Mouse (Mus musculus) cerebellum, adult 2 months (tissue): ENCODE data around the gene Spred2.

Experiments used
- CTCF ChIP-seq: fragments of 200-500 bp; IDR thresholded peaks from 2 replicates; pipeline ENCODE4 v1.5.1; 2011; ENCODE audit warnings: low read depth, mild to moderate bottlenecking, control low read depth, low read length, moderate library complexity, borderline replicate concordance; ENCODE audit not compliant: insufficient read depth
- POLR2A ChIP-seq: fragments of 200-500 bp; IDR thresholded peaks from 2 replicates; pipeline ENCODE4 v1.6.1; 2011; ENCODE audit warnings: low read length, control low read depth, borderline replicate concordance; ENCODE audit not compliant: insufficient read depth

DNA sequence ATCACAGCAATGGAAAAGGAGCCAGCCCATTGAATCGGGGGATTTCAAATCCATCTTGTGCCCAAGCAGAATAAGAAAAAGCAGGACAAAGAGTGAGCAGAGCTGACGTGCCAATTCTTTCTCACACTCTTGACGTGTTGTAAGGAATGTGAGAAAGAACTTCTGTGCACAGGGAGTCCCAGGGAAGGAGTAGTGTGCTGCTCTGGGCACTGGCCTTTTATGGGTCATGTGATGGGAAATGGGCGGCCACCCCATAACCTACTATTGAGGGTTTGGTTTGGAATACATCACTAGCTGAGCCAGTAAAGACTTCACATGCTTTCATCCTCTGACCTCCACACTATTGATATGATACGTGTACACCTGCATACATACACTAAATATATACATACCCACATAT is 48.2 kb upstream of the Spred2 start:
- TF ChIP-seq CTCF = no peak
- TF ChIP-seq POLR2A = no peak
